Mouse (Mus musculus): Measurements from ENCODE around the gene Hace1. TPM values are rescaled to one million over a fixed set of nuclear protein-coding genes. Genes with fewer than 3 reads are reported as not detected.
A peak's percentile ranks its signal among the peaks of the same experiment; 100 is the strongest.
"Not testable (repeated sequence)": the region's sequence is repeated elsewhere in the genome, so short reads cannot be mapped to it uniquely, and the experiment has no call there.

The Hace1 gene
- 10 to 100 TPM in 1 of 2 experiments, 1 to 10 TPM in 1; 8.7 to 10.0 TPM for total RNA-seq (2021)
- long read RNA-seq, experiment 1, transcript Hace1-201 (24 exons, 3,785 nt), result major isoform, 8 of 14 reads
- long read RNA-seq, experiment 1, partial matches to known transcripts, result 3 of 14 reads
- long read RNA-seq, experiment 1, other reads (novel, unspliced or antisense), result 2 of 14 reads
- long read RNA-seq, experiment 2, partial matches to known transcripts, result 1 of 1 reads
- long read RNA-seq, experiment 2, other reads (novel, unspliced or antisense), result 0 of 1 reads

DNA sequence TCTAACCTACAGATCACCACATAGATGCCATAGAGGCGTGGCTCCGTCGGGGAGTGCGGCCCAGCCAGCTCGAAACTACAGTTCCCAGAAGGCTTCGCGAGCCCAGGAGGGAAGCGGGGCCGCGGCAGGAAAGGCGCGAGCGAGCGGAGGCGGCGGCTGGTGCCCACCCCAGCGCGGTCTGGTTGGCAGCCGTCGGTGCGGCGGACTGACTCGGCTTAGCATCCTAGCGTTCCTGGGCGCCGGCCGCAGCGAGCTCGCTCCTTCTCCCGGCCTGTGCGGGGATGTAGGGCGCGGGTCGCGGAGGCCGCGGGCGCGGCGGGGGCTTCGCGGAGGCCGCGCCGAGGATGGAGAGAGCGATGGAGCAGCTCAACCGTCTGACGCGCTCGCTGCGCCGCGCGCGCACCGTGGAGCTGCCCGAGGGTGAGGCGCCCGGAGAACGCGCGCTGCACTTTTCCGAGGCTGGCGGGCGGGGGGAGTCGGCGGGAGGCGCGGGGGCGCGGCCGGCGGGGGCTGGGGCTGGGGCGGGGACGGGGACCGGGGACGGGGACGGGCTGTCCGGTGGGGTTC, at the start of gene Hace1:
Gene Hace1, plus strand, starts transcription at position 99 of the 567 bp plus-strand sequence.
- DNase-seq, result peak; percentile 88 to 92

DNA sequence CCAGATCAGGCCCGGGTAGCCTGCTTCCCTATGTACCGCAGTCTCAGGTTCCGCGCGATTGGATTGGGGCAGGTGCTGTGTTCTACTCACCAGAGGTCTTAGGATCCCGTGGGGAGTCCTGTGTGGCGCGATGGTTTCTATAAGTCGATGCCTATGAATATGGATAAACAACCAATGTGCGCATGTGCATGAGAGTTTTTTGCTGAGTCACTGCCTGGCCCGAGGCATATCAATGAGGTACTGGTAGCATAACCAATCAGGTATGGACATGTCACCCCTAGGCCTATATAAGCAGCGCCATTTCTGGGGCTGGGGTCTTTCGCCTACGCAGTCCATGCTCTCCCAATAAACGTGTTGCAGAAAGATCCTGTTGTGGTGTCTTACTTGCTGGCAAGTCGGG, 40.3 kb upstream of the Hace1 start:
- not testable (repeated sequence) for DNase-seq

DNA sequence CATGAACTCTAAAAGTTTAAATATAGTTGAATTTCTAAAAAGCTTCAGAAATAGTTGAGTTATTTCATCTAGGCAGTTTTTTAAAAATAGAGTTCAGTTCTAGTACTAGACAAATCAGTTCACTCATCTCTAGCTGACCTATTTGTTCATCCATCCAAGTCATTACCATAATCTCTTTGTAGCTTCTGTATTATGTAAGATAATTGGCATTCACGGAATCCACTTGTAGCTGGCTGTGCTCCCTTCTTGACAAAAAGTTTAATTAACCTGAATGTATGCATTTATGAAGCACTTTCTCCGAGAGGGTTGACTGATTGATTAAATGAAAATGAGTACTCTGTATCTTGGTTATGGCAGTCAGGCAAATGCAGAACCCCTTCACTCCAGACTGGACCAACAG, 34.9 kb upstream of the Hace1 start:
- no peak for DNase-seq

DNA sequence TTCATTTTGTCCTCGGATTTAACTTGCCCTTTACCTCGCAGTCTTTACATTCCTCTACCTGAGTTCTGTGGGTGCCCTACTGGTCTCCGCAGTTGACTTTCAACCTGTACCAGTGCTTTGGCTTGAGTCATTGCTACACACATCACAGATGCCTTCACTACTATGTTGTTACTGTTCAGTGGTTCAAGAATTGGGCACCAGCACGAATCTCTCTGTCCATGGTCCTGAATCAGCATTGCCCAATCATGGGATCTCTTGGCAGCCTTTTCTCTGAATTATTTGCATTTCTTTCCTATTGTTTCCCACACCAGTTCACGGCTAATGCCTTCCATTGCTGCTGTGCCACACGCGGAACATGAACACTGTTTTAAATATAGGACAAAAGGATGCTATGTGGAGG, 30.8 kb upstream of the Hace1 start:
- peak; percentile 42 for DNase-seq

GRCm38 (mm10) chr10:45578298-45578821, 731 bp downstream of the Hace1 start:
- DNase-seq, result peak; percentile 6 to 22

DNA sequence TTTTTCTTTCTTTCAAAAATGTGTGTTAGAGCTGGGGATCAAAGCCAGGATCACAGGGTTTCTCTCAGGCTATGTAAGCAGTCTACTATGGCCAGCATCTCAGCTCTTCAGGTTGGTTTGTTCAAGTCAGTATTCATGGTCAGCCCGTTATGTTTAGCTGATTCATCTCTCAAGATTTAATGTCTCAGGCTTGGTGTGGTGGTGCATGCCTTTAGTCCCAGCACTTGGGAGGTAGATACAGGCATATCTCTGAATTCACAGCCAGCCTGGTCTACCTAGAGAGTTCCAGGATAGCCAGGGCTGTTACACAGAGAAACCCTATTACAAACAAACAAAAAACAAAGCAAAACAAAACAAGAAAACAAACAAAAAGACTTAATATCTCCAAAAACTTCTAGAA, 5.7 kb downstream of the Hace1 start:
- no peak for DNase-seq

GRCm38 (mm10) chr10:45583829-45584228, 6.2 kb downstream of the Hace1 start:
- no peak for DNase-seq

DNA sequence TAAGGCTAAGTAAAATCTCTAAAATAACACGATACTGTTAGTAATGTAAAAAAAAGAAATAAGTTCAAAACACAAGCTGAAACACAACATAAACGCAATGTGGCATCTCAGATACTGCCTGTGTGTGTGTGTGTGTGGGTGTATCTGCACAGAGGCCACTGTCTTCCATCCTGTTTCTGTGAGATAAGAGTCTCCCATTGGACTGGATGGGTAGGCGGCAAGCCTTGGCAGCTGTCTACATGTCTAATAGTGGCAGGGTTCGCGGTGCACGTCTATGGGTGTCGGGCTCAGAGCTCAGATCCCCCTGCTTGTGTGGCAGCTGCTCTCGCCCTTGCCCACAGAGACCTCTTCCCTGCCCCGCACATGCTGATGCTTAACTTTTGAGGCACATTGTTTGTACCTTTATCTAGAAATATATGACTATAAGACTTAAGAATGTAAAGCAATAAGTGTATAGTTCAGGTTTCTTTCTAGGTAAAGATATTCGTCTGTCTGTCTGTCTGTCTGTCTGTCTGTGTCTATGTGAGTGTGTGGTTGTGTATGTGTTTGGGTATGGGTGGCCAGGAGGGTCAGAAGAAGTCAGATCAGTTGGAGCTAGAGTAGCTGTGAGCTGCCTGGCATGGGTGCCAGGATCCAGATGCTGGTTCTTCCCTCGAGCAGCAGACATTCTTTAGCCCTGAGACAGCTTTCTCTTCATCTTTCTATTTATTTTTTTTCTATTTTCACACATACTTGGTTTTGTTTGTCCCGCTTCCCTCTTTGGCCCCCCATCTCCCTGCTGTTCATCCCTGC, 6.9 kb downstream of the Hace1 start:
- DNase-seq, result no peak

DNA sequence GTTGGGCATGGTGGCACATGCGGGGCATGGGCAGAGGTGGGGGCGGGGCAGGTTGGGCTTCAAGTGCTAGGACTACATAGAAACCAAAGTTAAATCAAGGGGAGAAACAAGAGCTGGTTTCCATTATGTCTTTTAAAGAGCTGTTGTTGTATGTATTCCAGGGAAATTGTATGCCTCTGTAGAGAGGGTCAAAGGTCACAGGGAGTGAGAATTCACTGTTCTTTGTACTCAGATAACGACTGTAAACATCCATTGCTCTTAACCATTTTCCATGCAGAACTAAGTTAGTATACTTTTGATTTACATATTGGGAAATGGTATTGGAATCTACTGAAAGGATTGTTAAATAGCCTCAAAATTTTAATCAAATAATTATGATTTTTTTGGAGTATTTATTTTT, 28.2 kb downstream of the Hace1 start:
- DNase-seq, result no peak

DNA sequence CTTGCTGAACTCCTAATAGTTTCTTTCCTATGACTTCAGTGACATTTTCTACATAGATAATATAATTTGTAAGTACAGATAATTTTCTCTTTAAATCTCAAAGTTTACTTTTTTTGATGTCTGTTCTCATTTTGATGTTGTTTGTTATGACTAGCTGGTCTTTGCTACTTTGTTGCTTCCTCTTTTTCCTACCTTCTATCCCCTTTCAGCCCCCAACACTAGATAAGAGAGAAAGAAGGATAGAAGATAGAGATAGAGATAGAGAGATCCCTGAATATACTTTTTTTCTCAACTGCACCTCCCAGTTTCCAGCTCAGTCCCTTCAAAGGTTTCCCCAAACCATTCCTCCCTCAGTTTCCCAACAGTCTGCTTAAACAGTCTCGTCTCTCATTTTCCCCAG, 33.1 kb downstream of the Hace1 start:
- DNase-seq, result no peak

GRCm38 (mm10) chr10:45616012-45616411, 38.4 kb downstream of the Hace1 start:
- no peak for DNase-seq

DNA sequence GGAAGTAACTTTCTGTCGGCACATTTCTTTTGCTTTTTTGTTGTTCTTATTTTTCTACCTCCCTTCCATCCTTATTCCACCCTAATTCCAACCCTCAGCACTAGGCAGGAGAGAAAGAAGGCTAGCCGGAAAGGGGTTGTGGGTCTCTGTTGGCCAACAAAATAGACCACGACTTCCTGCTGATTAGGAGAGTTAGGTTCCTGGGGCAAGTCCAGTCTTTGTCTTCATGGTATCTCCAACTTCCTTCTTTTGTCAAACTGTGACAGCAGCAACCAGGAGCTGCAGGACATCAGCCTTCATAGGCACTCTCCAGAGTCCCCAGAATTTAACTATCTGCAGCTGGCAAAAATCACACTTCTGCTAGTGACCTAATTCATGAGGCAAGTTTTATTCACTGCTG, 41.4 kb downstream of the Hace1 start:
- no peak for DNase-seq

DNA sequence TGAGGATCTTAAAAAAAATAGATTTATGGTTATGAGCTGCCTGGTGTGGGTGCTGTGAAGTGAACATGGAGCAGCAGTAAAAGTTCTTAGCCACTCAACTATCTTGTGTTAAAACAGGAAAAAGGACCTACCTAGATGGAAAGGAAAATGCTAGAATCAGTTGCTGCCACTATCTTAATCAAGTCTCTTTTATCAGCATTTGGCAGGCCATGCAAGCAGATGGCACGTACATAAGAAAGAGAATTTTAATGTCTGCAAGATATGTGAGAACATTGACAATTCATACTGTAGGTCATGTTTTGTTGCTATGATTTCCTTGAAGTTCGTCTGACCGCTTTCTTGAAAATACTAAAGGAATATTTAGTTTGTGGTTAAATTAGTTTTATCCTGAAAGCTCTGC, 54.4 kb downstream of the Hace1 start:
- no peak for DNase-seq

- no peak for DNase-seq
These were observed 55.0 kb downstream of the Hace1 start for GRCm38 (mm10) chr10:45632641-45633040.

DNA sequence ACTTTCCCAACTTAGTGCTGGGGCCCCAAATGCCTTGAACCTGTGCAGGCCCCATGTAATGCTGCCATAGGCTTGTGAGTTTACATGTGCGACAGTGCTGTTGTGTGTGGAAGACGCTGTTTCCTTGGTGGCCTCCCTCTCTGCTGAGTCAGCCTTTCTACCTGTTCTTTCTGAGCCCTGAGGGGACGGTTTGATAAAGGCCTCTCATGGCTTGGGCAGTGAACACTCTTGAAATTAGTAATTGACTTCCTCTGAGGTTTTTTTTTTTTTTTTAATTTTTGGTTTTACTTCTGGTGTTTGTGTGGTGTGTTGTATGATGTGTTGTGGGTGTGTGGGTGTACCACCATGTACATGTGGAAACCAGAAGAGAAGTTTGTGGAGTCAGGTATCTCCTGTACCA, 57.6 kb downstream of the Hace1 start:
- no peak for DNase-seq

- no peak for DNase-seq
These were observed 62.1 kb downstream of the Hace1 start for GRCm38 (mm10) chr10:45639762-45640161.

- DNase-seq, result no peak
These were observed 76.4 kb downstream of the Hace1 start for GRCm38 (mm10) chr10:45654026-45654425.

GRCm38 (mm10) chr10:45662015-45662414, 84.4 kb downstream of the Hace1 start:
- no peak for DNase-seq

- no peak for DNase-seq
These were observed 90.6 kb downstream of the Hace1 start for GRCm38 (mm10) chr10:45668266-45668665.

GRCm38 (mm10) chr10:45676796-45677195, 99.2 kb downstream of the Hace1 start:
- no peak for DNase-seq

- no peak for DNase-seq
These were observed 108.6 kb downstream of the Hace1 start for GRCm38 (mm10) chr10:45686191-45686590.

DNA sequence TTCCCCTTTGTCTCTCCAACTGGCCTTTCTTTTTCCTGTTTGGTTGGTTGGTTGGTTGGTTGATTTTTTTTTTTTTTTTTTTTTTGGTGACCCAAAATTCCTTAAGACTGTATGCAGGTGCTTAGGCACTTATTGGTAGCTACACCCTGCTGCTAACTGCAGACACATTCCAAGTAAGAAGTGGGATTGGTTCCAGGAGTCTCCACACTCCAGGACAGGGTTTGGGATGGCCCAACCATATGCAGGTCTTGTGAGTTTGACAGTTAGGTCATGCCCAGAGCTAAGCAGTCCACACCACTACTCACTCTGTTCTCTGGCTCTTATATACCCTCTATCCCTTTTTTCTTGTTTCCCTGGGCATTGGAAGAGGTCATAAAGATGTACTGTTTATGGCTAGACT, 117.3 kb downstream of the Hace1 start:
- DNase-seq, result no peak

DNA sequence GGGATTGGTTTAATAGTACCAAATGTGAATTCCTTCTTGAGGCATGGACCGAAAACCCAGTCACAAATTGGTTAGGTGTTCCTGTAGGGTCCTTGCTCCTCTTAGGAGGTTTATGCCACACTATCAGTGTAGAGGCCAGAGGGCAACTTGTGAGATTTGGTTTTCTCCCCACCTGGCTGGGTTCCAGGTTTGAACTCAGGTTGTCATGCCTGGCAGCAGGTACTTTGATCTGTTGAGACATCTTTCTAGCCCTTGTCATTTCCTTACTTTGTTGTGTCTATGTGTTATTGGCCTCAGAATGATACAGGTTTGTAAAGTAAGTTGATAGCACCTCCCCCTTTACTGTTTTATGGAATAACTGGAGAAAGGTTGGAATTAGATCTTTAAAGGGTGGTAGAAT, 117.9 kb downstream of the Hace1 start:
- DNase-seq, result no peak
